Mouse (Mus musculus) leukemia stem cell, adult 10-12 weeks (primary cell): ENCODE measurements around the gene Vmn1r2. TPM values are rescaled to one million over a fixed set of nuclear protein-coding genes. Genes with fewer than 3 reads are reported as not detected.

Experiments used
- polyA plus RNA-seq: library from polyadenylated mRNA; stranded (reverse); fragments of >175 nt; gene quantifications from 2 replicates; pipeline ENCODE4 v1.2.3, GENCODE M21; 2012; ENCODE audit warnings: low replicate concordance

Vmn1r2 gene
- not detected in 2 replicates for polyA plus RNA-seq

GRCm38 (mm10) chr4:3167020-3167419 is at the start of gene Vmn1r2:
Gene Vmn1r2 (plus strand): TSS chr4:3167320.

GRCm38 (mm10) chr4:3185258-3185657 is 18.1 kb downstream of the Vmn1r2 start, which contains the start of gene Vmn1r3:
Gene Vmn1r3 (minus strand): TSS chr4:3185358.

Other genes with a start within 250 kb of the Vmn1r2 start
- gene Vmn1r3, start 18.0 kb downstream of the Vmn1r2 start, polyA plus RNA-seq = not detected in 2 replicates